Mouse (Mus musculus): ENCODE measurements around the gene Plekhm2.

DNA sequence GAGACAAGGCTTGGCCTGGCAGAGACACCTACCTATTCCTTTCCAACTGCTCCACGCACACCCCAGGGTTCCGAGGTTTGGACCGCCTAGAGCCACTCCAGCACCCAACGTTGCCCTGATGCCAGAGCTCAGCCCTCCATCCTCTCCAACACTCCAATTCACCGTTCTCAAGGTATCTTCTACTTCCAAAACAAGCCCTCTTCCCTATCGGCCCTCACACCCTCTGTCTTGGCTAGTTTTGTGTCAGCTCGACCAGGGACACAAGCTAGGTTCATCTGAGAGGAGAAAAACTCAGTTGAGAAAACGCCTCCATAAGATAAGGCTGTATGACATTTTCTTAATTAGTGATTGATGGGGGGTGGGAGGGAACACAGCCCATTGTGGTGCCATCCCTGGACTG is at the start of gene Plekhm2:
- TF ChIP-seq GATA1 (IDR thresholded peaks at IDR 0.05; ENCODE audit: borderline replicate concordance, low read length), result no peak
- TF ChIP-seq FLI1 (IDR thresholded peaks at IDR 0.05; ENCODE audit: low read length), result no peak

Measured in megakaryocyte, embryonic 14.5 days (primary cell).